Mouse (Mus musculus): ENCODE measurements around the gene Khsrp. TPM values are rescaled to one million over a fixed set of nuclear protein-coding genes. Genes with fewer than 3 reads are reported as not detected.

The Khsrp gene
- polyA plus RNA-seq (2015; fragmentation: Nextera tagmentation; extraction: Ambion mirVana) = 35.6 and 36.2 TPM in 2 replicates

- Histone ChIP-seq H3K4me3 (replicated peaks; ENCODE audit: low read depth, low read length) (peak within 1 kb of the TSS; percentile 92), H3K9ac (ENCODE audit: low read depth, low read length) (peak within 1 kb of the TSS; percentile 99), H3K36me3 (ENCODE audit: insufficient read depth, low read length) (peaks cover 20% of the 10 kb centered on the region; the same call in 1 of the 2 replicates), H3K27ac (peak within 1 kb of the TSS; percentile 93), H3K4me2 (ENCODE audit: low read length) (peak within 1 kb of the TSS; percentile 89), H3K27me3 (ENCODE audit: insufficient read depth, low read length) (no peaks in the 10 kb centered on the region), H3K4me1 (replicated peaks; ENCODE audit: insufficient read depth, low read length) (peaks cover 13% of the 10 kb centered on the region; the same call in 1 of the 2 replicates), H3K9me3 (replicated peaks; ENCODE audit: low read length) (no peaks in the 10 kb centered on the region)
- ATAC-seq (replicated peaks; ENCODE audit: low FRiP score, low read depth) (no peak), DNase-seq (ENCODE audit: low spot score) (no peak)
- TF ChIP-seq CTCF (IDR thresholded peaks at IDR 0.05; ENCODE audit: low read depth) = no peak
- WGBS = under 1% methylated on average over 81 of the region's 99 CpGs
These were observed at the start of gene Khsrp for GRCm38 (mm10) chr17:57030931-57031660. Gene Khsrp, minus strand, starts transcription at chr17:57031522.

- Histone ChIP-seq H3K4me3 (replicated peaks; ENCODE audit: low read depth, low read length) (no peak overlapping the region), H3K4me2 (ENCODE audit: low read length) (no peak overlapping the region), H3K9me3 (replicated peaks; ENCODE audit: low read length) (no peaks in the 10 kb centered on the region), H3K27me3 (ENCODE audit: insufficient read depth, low read length) (no peaks in the 10 kb centered on the region), H3K4me1 (replicated peaks; ENCODE audit: insufficient read depth, low read length) (no peaks in the 10 kb centered on the region), H3K9ac (ENCODE audit: low read depth, low read length) (no peak overlapping the region), H3K27ac (no peak overlapping the region), H3K36me3 (ENCODE audit: insufficient read depth, low read length) (no peaks in the 10 kb centered on the region)
- TF ChIP-seq CTCF (IDR thresholded peaks at IDR 0.05; ENCODE audit: low read depth) = no peak
- DNase-seq (ENCODE audit: low spot score) (no peak), ATAC-seq (replicated peaks; ENCODE audit: low FRiP score, low read depth) (no peak)
- WGBS = 66% methylated on average over 3 of the region's 3 CpGs
These were observed 48.6 kb upstream of the Khsrp start for GRCm38 (mm10) chr17:57079919-57080318.

- DNase-seq (ENCODE audit: low spot score) (no peak), ATAC-seq (replicated peaks; ENCODE audit: low FRiP score, low read depth) (0 out of 2 replicates have a peak, but pooled peaks have one; percentile 29)
- Histone ChIP-seq H3K36me3 (ENCODE audit: insufficient read depth, low read length) (no peaks in the 10 kb centered on the region), H3K27me3 (ENCODE audit: insufficient read depth, low read length) (no peaks in the 10 kb centered on the region), H3K27ac (no peak within 1 kb of the TSS), H3K4me2 (ENCODE audit: low read length) (no peak within 1 kb of the TSS), H3K9me3 (replicated peaks; ENCODE audit: low read length) (no peaks in the 10 kb centered on the region), H3K9ac (ENCODE audit: low read depth, low read length) (no peak within 1 kb of the TSS), H3K4me3 (replicated peaks; ENCODE audit: low read depth, low read length) (no peak within 1 kb of the TSS), H3K4me1 (replicated peaks; ENCODE audit: insufficient read depth, low read length) (no peaks in the 10 kb centered on the region)
- 35% methylated on average over 6 of the region's 6 CpGs for WGBS
- TF ChIP-seq CTCF (IDR thresholded peaks at IDR 0.05; ENCODE audit: low read depth) = no peak
These were observed 47.0 kb upstream of the Khsrp start, which contains the start of gene Dennd1c for GRCm38 (mm10) chr17:57078336-57078735. Gene Dennd1c, minus strand, starts transcription at chr17:57078514.

GRCm38 (mm10) chr17:57076916-57077315, 45.6 kb upstream of the Khsrp start:
- Histone ChIP-seq H3K9me3 (replicated peaks; ENCODE audit: low read length) (no peaks in the 10 kb centered on the region), H3K27me3 (ENCODE audit: insufficient read depth, low read length) (no peaks in the 10 kb centered on the region), H3K27ac (no peak overlapping the region), H3K36me3 (ENCODE audit: insufficient read depth, low read length) (no peaks in the 10 kb centered on the region), H3K9ac (ENCODE audit: low read depth, low read length) (no peak overlapping the region), H3K4me3 (replicated peaks; ENCODE audit: low read depth, low read length) (no peak overlapping the region), H3K4me1 (replicated peaks; ENCODE audit: insufficient read depth, low read length) (no peaks in the 10 kb centered on the region), H3K4me2 (ENCODE audit: low read length) (no peak overlapping the region)
- no peak for ATAC-seq (replicated peaks; ENCODE audit: low FRiP score, low read depth)
- DNase-seq (ENCODE audit: low spot score) = no peak
- TF ChIP-seq CTCF (IDR thresholded peaks at IDR 0.05; ENCODE audit: low read depth) = no peak
- WGBS = 58% methylated on average over 3 of the region's 3 CpGs

GRCm38 (mm10) chr17:57070699-57071098, 39.4 kb upstream of the Khsrp start:
- Histone ChIP-seq H3K4me3 (replicated peaks; ENCODE audit: low read depth, low read length) (no peak overlapping the region), H3K27ac (no peak overlapping the region), H3K4me1 (replicated peaks; ENCODE audit: insufficient read depth, low read length) (no peaks in the 10 kb centered on the region; the same call in 1 of the 2 replicates), H3K4me2 (ENCODE audit: low read length) (peak overlapping the region; percentile 38), H3K9ac (ENCODE audit: low read depth, low read length) (no peak overlapping the region), H3K9me3 (replicated peaks; ENCODE audit: low read length) (no peaks in the 10 kb centered on the region), H3K36me3 (ENCODE audit: insufficient read depth, low read length) (0 out of 2 replicates have a peak, but pooled peaks cover 2% of the 10 kb centered on the region), H3K27me3 (ENCODE audit: insufficient read depth, low read length) (no peaks in the 10 kb centered on the region)
- WGBS = 5% methylated on average over 11 of the region's 11 CpGs
- ATAC-seq (replicated peaks; ENCODE audit: low FRiP score, low read depth) (peak; percentile 79), DNase-seq (ENCODE audit: low spot score) (peak; percentile 60)
- no peak for TF ChIP-seq CTCF (IDR thresholded peaks at IDR 0.05; ENCODE audit: low read depth)

- 7% methylated on average over 9 of the region's 9 CpGs for WGBS
- Histone ChIP-seq H3K27ac (no peak overlapping the region), H3K27me3 (ENCODE audit: insufficient read depth, low read length) (no peaks in the 10 kb centered on the region), H3K4me1 (replicated peaks; ENCODE audit: insufficient read depth, low read length) (no peaks in the 10 kb centered on the region; the same call in 1 of the 2 replicates), H3K9me3 (replicated peaks; ENCODE audit: low read length) (no peaks in the 10 kb centered on the region), H3K36me3 (ENCODE audit: insufficient read depth, low read length) (0 out of 2 replicates have a peak, but pooled peaks cover 2% of the 10 kb centered on the region), H3K9ac (ENCODE audit: low read depth, low read length) (no peak overlapping the region), H3K4me3 (replicated peaks; ENCODE audit: low read depth, low read length) (no peak overlapping the region), H3K4me2 (ENCODE audit: low read length) (peak overlapping the region; percentile 38)
- no peak for ATAC-seq (replicated peaks; ENCODE audit: low FRiP score, low read depth)
- DNase-seq (ENCODE audit: low spot score) = no peak
- no peak for TF ChIP-seq CTCF (IDR thresholded peaks at IDR 0.05; ENCODE audit: low read depth)
These were observed 39.0 kb upstream of the Khsrp start for GRCm38 (mm10) chr17:57070272-57070671.
